Mouse (Mus musculus) midbrain, postnatal 0 days (tissue): ENCODE data around the gene Pfkfb3. TPM values are rescaled to one million over a fixed set of nuclear protein-coding genes. Genes with fewer than 3 reads are reported as not detected.

ENCODE experiments used
- ATAC-seq: fragments of 200-750 bp; cut with Nextera tagmentation; 2 replicates; pipeline ENCODE4 v1.8.0; 2017; ENCODE audit warnings: moderate number of reproducible peaks, mild to moderate bottlenecking, moderate TSS enrichment, moderate library complexity; ENCODE audit not compliant: low FRiP score
- DNase-seq: peaks from one replicate; pipeline ENCODE4 v3.0.0-alpha.2; 2015; ENCODE audit warnings: low spot score
- H3K27ac ChIP-seq: fragments of 300-500 bp; sonication (generic); 2 replicates; pipeline ENCODE4 v1.5.1; 2014; ENCODE audit warnings: low read depth, mild to moderate bottlenecking, low read length, mixed read lengths
- H3K27me3 ChIP-seq: fragments of 300-500 bp; sonication (generic); 2 replicates; pipeline ENCODE4 v1.6.1; 2014; ENCODE audit warnings: low read length, control low read depth, mixed read lengths; ENCODE audit not compliant: insufficient read depth
- H3K36me3 ChIP-seq: fragments of 300-500 bp; sonication (generic); 2 replicates; pipeline ENCODE4 v1.6.1; 2014; ENCODE audit warnings: low read length, control low read depth, mixed read lengths; ENCODE audit not compliant: insufficient read depth
- H3K4me1 ChIP-seq: fragments of 300-500 bp; sonication (generic); 2 replicates; pipeline ENCODE4 v1.6.1; 2014; ENCODE audit warnings: mild to moderate bottlenecking, control low read depth, antibody characterized with exemption, low read length, mixed read lengths; ENCODE audit not compliant: insufficient read depth
- H3K4me2 ChIP-seq: fragments of 300-500 bp; sonication (generic); 2 replicates; pipeline ENCODE4 v1.6.1; 2014; ENCODE audit warnings: low read depth, mild to moderate bottlenecking, low read length, mixed read lengths; ENCODE audit not compliant: poor library complexity, severe bottlenecking
- H3K4me3 ChIP-seq: fragments of 300-500 bp; sonication (generic); 2 replicates; pipeline ENCODE4 v1.5.1; 2014; ENCODE audit warnings: low read depth, mild to moderate bottlenecking, low read length, moderate library complexity
- H3K9ac ChIP-seq: fragments of 300-500 bp; sonication (generic); replicated peaks from 2 replicates; pipeline ENCODE4 v1.6.1; 2014; ENCODE audit warnings: mild to moderate bottlenecking, low read length, moderate library complexity, mixed read lengths; ENCODE audit not compliant: poor library complexity, severe bottlenecking
- H3K9me3 ChIP-seq: fragments of 300-500 bp; sonication (generic); 2 replicates; pipeline ENCODE4 v1.6.1; 2016; ENCODE audit warnings: low read length, control low read depth
- CTCF ChIP-seq: IDR thresholded peaks from 2 replicates; pipeline ENCODE4 v1.5.1; 2016; ENCODE audit warnings: antibody characterized with exemption, mild to moderate bottlenecking
- WGBS: fragments of 180-500 bp; shearing (Covaris S2); extraction: QIAGEN DNeasy Blood & Tissue Kit; methylation state at CpG from one replicate; pipeline ENCODE4 v1.1.7; 2014; 5-methylcytosine and 5-hydroxymethylcytosine counted together
- polyA plus RNA-seq: library from polyadenylated mRNA; unstranded; fragments of >200 nt; fragmentation: Nextera tagmentation; extraction: Ambion mirVana; gene quantifications from 2 replicates; pipeline ENCODE4 v1.2.1, GENCODE M21; 2015
- total RNA-seq: library from RNA; depleted of rRNA; stranded (reverse); fragments of >200 nt; gene quantifications from 2 replicates; pipeline ENCODE4 v1.2.3, GENCODE M21; 2014

The Pfkfb3 gene
- total and polyA plus RNA-seq, 2 experiments from 2014 or later: 14.7 to 23.5 TPM

GRCm38 (mm10) chr2:11521758-11522157 is 32.1 kb downstream of the Pfkfb3 start:
- TF ChIP-seq CTCF: no peak
- Histone ChIP-seq H3K9me3 (no peaks in the 10 kb centered on the region), H3K36me3 (no peaks in the 10 kb centered on the region), H3K4me1 (no peaks in the 10 kb centered on the region), H3K27ac (no peak overlapping the region), H3K9ac (no peak overlapping the region), H3K27me3 (no peaks in the 10 kb centered on the region), H3K4me2 (no peak overlapping the region), H3K4me3 (no peak overlapping the region)
- DNase-seq (no peak), ATAC-seq (no peak)
- 97% methylated on average over 7 of the region's 7 CpGs for WGBS

GRCm38 (mm10) chr2:11520786-11521185 is 33.1 kb downstream of the Pfkfb3 start:
- DNase-seq (no peak), ATAC-seq (no peak)
- Histone ChIP-seq H3K27ac (no peak overlapping the region), H3K9me3 (no peaks in the 10 kb centered on the region), H3K4me2 (no peak overlapping the region), H3K9ac (no peak overlapping the region), H3K36me3 (no peaks in the 10 kb centered on the region), H3K4me3 (no peak overlapping the region), H3K4me1 (no peaks in the 10 kb centered on the region), H3K27me3 (no peaks in the 10 kb centered on the region)
- WGBS: 79% methylated on average over 9 of the region's 9 CpGs
- no peak for TF ChIP-seq CTCF

DNA sequence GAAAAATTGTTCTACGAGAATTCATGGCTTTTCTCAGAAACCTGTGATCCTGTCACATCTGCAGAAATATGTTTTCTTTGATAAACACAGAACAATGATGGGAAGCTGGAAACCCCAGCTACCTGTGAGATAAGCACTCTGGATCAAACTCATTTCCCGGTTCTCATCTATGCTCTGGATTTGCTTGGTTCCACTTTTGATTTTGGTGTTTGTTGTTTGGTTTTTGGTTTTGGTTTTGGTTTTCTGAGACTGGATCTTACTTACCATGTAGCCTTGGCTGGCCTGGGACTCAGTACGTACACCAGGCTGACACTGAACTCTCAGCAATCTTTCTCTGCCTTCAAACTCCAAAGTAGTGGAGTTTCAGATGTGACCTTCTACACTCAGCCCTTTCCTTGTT is 38.0 kb downstream of the Pfkfb3 start:
- Histone ChIP-seq H3K4me1 (no peaks in the 10 kb centered on the region), H3K9ac (no peak overlapping the region), H3K4me2 (no peak overlapping the region), H3K36me3 (no peaks in the 10 kb centered on the region), H3K27ac (no peak overlapping the region), H3K27me3 (no peaks in the 10 kb centered on the region), H3K4me3 (no peak overlapping the region), H3K9me3 (no peaks in the 10 kb centered on the region)
- no peak for DNase-seq
- TF ChIP-seq CTCF: no peak
- ATAC-seq: no peak
- WGBS: 84% methylated on average over 3 of the region's 3 CpGs

DNA sequence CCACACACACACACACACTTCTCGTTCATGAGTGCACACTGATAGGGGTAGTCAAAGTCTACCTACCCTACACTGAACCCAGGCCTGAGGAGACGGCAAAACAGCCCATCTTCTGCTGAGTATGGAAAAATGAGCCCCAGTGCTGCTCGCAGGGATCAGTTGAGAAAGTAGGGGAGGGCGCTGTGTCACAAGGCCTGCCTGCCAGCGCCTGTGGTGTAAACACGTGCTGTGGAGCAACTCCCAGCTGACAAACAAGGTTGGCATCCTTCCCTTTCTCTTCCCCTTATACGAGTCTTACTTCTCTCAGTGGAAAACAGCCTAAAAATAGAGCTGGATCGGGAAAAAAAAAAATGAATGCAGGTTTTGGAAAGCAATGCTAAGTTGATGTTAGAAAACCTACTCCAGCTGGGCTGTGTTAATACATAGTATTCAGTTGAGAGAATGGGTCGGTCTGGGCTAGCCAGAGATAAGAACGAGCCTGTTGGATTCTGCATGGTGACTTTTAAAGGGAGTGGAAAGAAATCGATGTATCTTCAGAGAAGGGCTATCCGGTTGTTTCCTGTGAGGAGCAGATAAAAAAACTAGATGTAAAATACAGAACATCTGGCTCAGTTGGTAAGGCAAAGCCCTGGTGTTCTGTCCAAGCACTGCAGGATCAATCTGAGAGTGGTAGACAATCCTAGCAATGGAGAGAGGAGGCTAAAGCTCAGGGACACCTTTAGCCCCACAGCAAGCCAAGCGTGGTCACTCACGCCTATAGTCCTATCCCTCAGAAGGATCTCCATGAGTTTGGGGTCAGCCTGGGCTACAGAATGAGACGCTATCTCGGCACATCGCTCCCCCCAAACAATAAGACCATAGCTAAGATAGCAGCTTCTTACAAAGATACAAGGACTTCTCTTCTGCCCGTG is 40.6 kb downstream of the Pfkfb3 start:
- 0 out of 2 replicates have a peak, but pooled peaks have one; percentile 27 for ATAC-seq
- no peaks in the 10 kb centered on the region for H3K27me3 ChIP-seq
- peak; percentile 47 for DNase-seq
- no peak overlapping the region for H3K4me3 ChIP-seq
- no peak overlapping the region for H3K9ac ChIP-seq
- H3K4me1 ChIP-seq: no peaks in the 10 kb centered on the region
- no peaks in the 10 kb centered on the region for H3K36me3 ChIP-seq
- H3K4me2 ChIP-seq: no peak overlapping the region
- H3K27ac ChIP-seq: no peak overlapping the region
- H3K9me3 ChIP-seq: no peaks in the 10 kb centered on the region
- 68% methylated on average over 18 of the region's 18 CpGs for WGBS
- TF ChIP-seq CTCF: no peak

GRCm38 (mm10) chr2:11512127-11512526 is 41.8 kb downstream of the Pfkfb3 start:
- Histone ChIP-seq H3K4me1 (no peaks in the 10 kb centered on the region), H3K4me2 (no peak overlapping the region), H3K27ac (no peak overlapping the region), H3K4me3 (no peak overlapping the region), H3K9ac (no peak overlapping the region), H3K27me3 (no peaks in the 10 kb centered on the region), H3K9me3 (no peaks in the 10 kb centered on the region), H3K36me3 (no peaks in the 10 kb centered on the region)
- DNase-seq (no peak), ATAC-seq (no peak)
- WGBS: 79% methylated on average over 1 of the region's 1 CpGs
- TF ChIP-seq CTCF: no peak

DNA sequence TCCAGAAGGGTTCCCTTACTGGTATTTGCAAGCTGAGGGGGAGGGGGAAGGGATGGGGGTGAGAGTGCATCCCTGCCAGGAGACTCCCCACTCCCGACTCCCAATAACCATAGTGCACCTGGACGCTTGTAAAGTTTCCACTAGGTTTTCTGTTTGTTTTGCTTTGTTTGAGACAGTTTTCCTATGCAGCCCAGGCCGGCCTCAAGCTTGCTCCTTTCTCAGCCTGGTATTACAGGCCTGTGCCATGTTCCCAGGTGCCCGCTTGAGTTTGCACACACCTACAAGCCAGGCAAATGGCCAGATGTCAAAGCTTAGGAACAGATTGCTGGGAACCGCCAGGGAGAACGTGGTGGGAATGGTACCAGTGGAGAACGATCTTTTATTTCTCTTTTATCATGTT is 50.1 kb downstream of the Pfkfb3 start:
- Histone ChIP-seq H3K9me3 (no peaks in the 10 kb centered on the region), H3K4me2 (peak overlapping the region; percentile 95), H3K4me1 (no peaks in the 10 kb centered on the region; the same call in 1 of the 2 replicates), H3K4me3 (peak overlapping the region; percentile 65), H3K27me3 (peaks cover 6% of the 10 kb centered on the region; the same call in 1 of the 2 replicates), H3K36me3 (no peaks in the 10 kb centered on the region), H3K27ac (no peak overlapping the region), H3K9ac (peak overlapping the region; percentile 34)
- 24% methylated on average over 7 of the region's 7 CpGs for WGBS
- no peak for DNase-seq
- TF ChIP-seq CTCF: no peak
- no peak for ATAC-seq
